Mouse (Mus musculus) MEL (cell line): Measurements from ENCODE around the gene Glp2r. TPM values are rescaled to one million over a fixed set of nuclear protein-coding genes. Genes with fewer than 3 reads are reported as not detected.

Source experiments
- DNase-seq: peaks from one replicate; pipeline ENCODE4 v3.0.0; 2011; ENCODE audit warnings: low read depth, low spot score
- H3K27ac ChIP-seq: 2 replicates; pipeline ENCODE4 v1.5.1; 2012; ENCODE audit warnings: low read depth, mild to moderate bottlenecking, control low read depth, low read length, moderate library complexity; ENCODE audit not compliant: control insufficient read depth
- H3K27me3 ChIP-seq, 2 experiments: fragments of 150-350 bp in 1 of 2; sonication (generic) in 1 of 2; 2 replicates each; pipeline ENCODE4 v1.6.1; 2012; ENCODE audit warnings: low read length in 2 of 2, mild to moderate bottlenecking in 2 of 2, improper control_type of control experiment in 1 of 2, moderate library complexity in 1 of 2; ENCODE audit not compliant: insufficient read depth in 2 of 2, control insufficient read depth in 1 of 2
- H3K36me3 ChIP-seq, 2 experiments: 2 replicates each; pipeline ENCODE4 v1.6.1; 2012 to 2014; ENCODE audit warnings: low read length in 2 of 2, improper control_type of control experiment in 1 of 2, inconsistent platforms in 1 of 2, mild to moderate bottlenecking in 1 of 2; ENCODE audit not compliant: insufficient read depth in 2 of 2, control insufficient read depth in 1 of 2
- H3K4me1 ChIP-seq, 2 experiments: fragments of 150-350 bp in 1 of 2; sonication (generic) in 1 of 2; 2 replicates each; pipeline ENCODE4 v1.6.1; 2012; ENCODE audit warnings: low read length in 2 of 2, improper control_type of control experiment in 1 of 2, mild to moderate bottlenecking in 1 of 2; ENCODE audit not compliant: insufficient read depth in 2 of 2, control insufficient read depth in 1 of 2
- H3K4me3 ChIP-seq, 2 experiments: fragments of 150-350 bp in 1 of 2; sonication (generic) in 1 of 2; 2 replicates each; pipeline ENCODE4 v1.5.1; 2012; ENCODE audit warnings: low read depth in 2 of 2, low read length in 2 of 2, mild to moderate bottlenecking in 2 of 2, moderate library complexity in 2 of 2, control low read depth in 1 of 2, improper control_type of control experiment in 1 of 2; ENCODE audit not compliant: control insufficient read depth in 1 of 2, insufficient read depth in 1 of 2
- H3K79me2 ChIP-seq: 2 replicates; pipeline ENCODE4 v1.6.1; 2012; ENCODE audit warnings: mild to moderate bottlenecking, low read length, moderate library complexity; ENCODE audit not compliant: control insufficient read depth, poor library complexity, insufficient read depth
- H3K9ac ChIP-seq: 2 replicates; pipeline ENCODE4 v1.6.1; 2012; ENCODE audit warnings: low read depth, mild to moderate bottlenecking, control low read depth, low read length, moderate library complexity; ENCODE audit not compliant: control insufficient read depth, poor library complexity, severe bottlenecking
- H3K9me3 ChIP-seq: fragments of 150-350 bp; sonication (generic); replicated peaks from 2 replicates; pipeline ENCODE4 v1.6.1; 2012; ENCODE audit warnings: mild to moderate bottlenecking, low read length, improper control_type of control experiment, moderate library complexity; ENCODE audit not compliant: insufficient read depth
- BHLHE40 ChIP-seq: IDR thresholded peaks from 2 replicates; pipeline ENCODE4 v1.6.1; 2012; ENCODE audit warnings: low read depth, mild to moderate bottlenecking, inconsistent platforms, low read length, improper control_type of control experiment, borderline replicate concordance
- CHD2 ChIP-seq: IDR thresholded peaks from 2 replicates; pipeline ENCODE4 v1.6.1; 2011; ENCODE audit warnings: low read length, improper control_type of control experiment
- CTCF ChIP-seq, 3 experiments: IDR thresholded peaks in 2 of 3; conservative IDR thresholded peaks in 1 of 3; 2 replicates each; pipeline ENCODE4 v1.5.1; 2011 to 2012; ENCODE audit warnings: low read length in 3 of 3, low read depth in 2 of 3, mild to moderate bottlenecking in 2 of 3, improper control_type of control experiment in 1 of 3, inconsistent platforms in 1 of 3, mixed read lengths in 1 of 3, moderate library complexity in 1 of 3; ENCODE audit not compliant: control insufficient read depth in 1 of 3, insufficient read depth in 1 of 3, poor library complexity in 1 of 3, severe bottlenecking in 1 of 3
- E2F4 ChIP-seq: IDR thresholded peaks from 2 replicates; pipeline ENCODE4 v1.6.1; 2011; ENCODE audit warnings: low read depth, low read length, improper control_type of control experiment, borderline replicate concordance
- ELF1 ChIP-seq: IDR thresholded peaks from 2 replicates; pipeline ENCODE4 v1.6.1; 2014; ENCODE audit warnings: low read depth, mild to moderate bottlenecking, inconsistent platforms, low read length, improper control_type of control experiment, moderate library complexity
- EP300 ChIP-seq, 2 experiments: IDR thresholded peaks; 2 replicates each; pipeline ENCODE4 v1.6.1; 2011; ENCODE audit warnings: improper control_type of control experiment in 2 of 2, low read length in 2 of 2, low read depth in 1 of 2, mild to moderate bottlenecking in 1 of 2
- GATA1 ChIP-seq: IDR thresholded peaks from 2 replicates; pipeline ENCODE4 v1.6.1; 2011; ENCODE audit warnings: low read depth, low read length, improper control_type of control experiment
- HCFC1 ChIP-seq: IDR thresholded peaks from 2 replicates; pipeline ENCODE4 v1.6.1; 2012; ENCODE audit warnings: low read depth, mild to moderate bottlenecking, inconsistent platforms, low read length, improper control_type of control experiment, moderate library complexity
- JUND ChIP-seq: IDR thresholded peaks from 2 replicates; pipeline ENCODE4 v1.6.1; 2011; ENCODE audit warnings: low read depth, mild to moderate bottlenecking, improper control_type of control experiment, low read length
- KAT2A ChIP-seq: conservative IDR thresholded peaks from 2 replicates; pipeline ENCODE4 v1.6.1; 2012; ENCODE audit warnings: low read depth, low read length, improper control_type of control experiment, inconsistent platforms
- MAFK ChIP-seq: IDR thresholded peaks from 2 replicates; pipeline ENCODE4 v1.6.1; 2011; ENCODE audit warnings: low read depth, mild to moderate bottlenecking, low read length, improper control_type of control experiment, borderline replicate concordance
- MAX ChIP-seq: IDR thresholded peaks from 2 replicates; pipeline ENCODE4 v1.6.1; 2011; ENCODE audit warnings: low read length, improper control_type of control experiment
- MEF2A ChIP-seq: IDR thresholded peaks from 2 replicates; pipeline ENCODE4 v1.6.1; 2014; ENCODE audit warnings: low read depth, mild to moderate bottlenecking, inconsistent platforms, low read length, improper control_type of control experiment; ENCODE audit not compliant: poor library complexity, insufficient replicate concordance, severe bottlenecking; ENCODE audit errors: extremely low read depth
- MXI1 ChIP-seq: IDR thresholded peaks from 2 replicates; pipeline ENCODE4 v1.6.1; 2011; ENCODE audit warnings: mild to moderate bottlenecking, low read depth, low read length, improper control_type of control experiment
- MYC ChIP-seq: IDR thresholded peaks from 2 replicates; pipeline ENCODE4 v1.6.1; 2011; ENCODE audit warnings: low read depth, mild to moderate bottlenecking, low read length, improper control_type of control experiment, moderate library complexity
- NELFE ChIP-seq: IDR thresholded peaks from 2 replicates; pipeline ENCODE4 v1.6.1; 2011; ENCODE audit warnings: low read depth, low read length, improper control_type of control experiment
- NRF1 ChIP-seq: IDR thresholded peaks from 2 replicates; pipeline ENCODE4 v1.6.1; 2014; ENCODE audit warnings: low read depth, mild to moderate bottlenecking, inconsistent platforms, low read length, improper control_type of control experiment, moderate library complexity; ENCODE audit not compliant: poor library complexity, insufficient read depth, severe bottlenecking
- POLR2A ChIP-seq, 2 experiments: IDR thresholded peaks; 2 replicates each; pipeline ENCODE4 v1.6.1; 2011 to 2012; ENCODE audit warnings: low read length in 2 of 2, mild to moderate bottlenecking in 2 of 2, control low read depth in 1 of 2, improper control_type of control experiment in 1 of 2, low read depth in 1 of 2, moderate library complexity in 1 of 2; ENCODE audit not compliant: control insufficient read depth in 1 of 2, insufficient read depth in 1 of 2, poor library complexity in 1 of 2
- POLR2AphosphoS2 ChIP-seq: IDR thresholded peaks from 2 replicates; pipeline ENCODE4 v1.6.1; 2011; ENCODE audit warnings: low read length, improper control_type of control experiment
- POLR2AphosphoS5 ChIP-seq: IDR thresholded peaks from 2 replicates; pipeline ENCODE4 v1.6.1; 2012; ENCODE audit warnings: low read depth, borderline replicate concordance, mild to moderate bottlenecking, inconsistent platforms, low read length, moderate library complexity, mixed read lengths
- RCOR1 ChIP-seq: IDR thresholded peaks from 2 replicates; pipeline ENCODE4 v1.6.1; 2012; ENCODE audit warnings: low read depth, mild to moderate bottlenecking, inconsistent platforms, low read length, improper control_type of control experiment
- SIN3A ChIP-seq: IDR thresholded peaks from 2 replicates; pipeline ENCODE4 v1.6.1; 2012; ENCODE audit warnings: low read length, improper control_type of control experiment, inconsistent platforms
- SMC3 ChIP-seq: IDR thresholded peaks from 2 replicates; pipeline ENCODE4 v1.6.1; 2011; ENCODE audit warnings: low read depth, low read length, improper control_type of control experiment
- TCF12 ChIP-seq: IDR thresholded peaks from 2 replicates; pipeline ENCODE4 v1.6.1; 2014; ENCODE audit warnings: low read depth, mild to moderate bottlenecking, inconsistent platforms, low read length, improper control_type of control experiment, moderate library complexity
- UBTF ChIP-seq: IDR thresholded peaks from 2 replicates; pipeline ENCODE4 v1.6.1; 2012; ENCODE audit warnings: low read depth, mild to moderate bottlenecking, inconsistent platforms, low read length, improper control_type of control experiment, moderate library complexity, borderline replicate concordance; ENCODE audit not compliant: insufficient read depth
- USF2 ChIP-seq, 2 experiments: IDR thresholded peaks; 2 replicates each; pipeline ENCODE4 v1.6.1; 2011 to 2012; ENCODE audit warnings: improper control_type of control experiment in 2 of 2, low read length in 2 of 2, borderline replicate concordance in 1 of 2, inconsistent platforms in 1 of 2, low read depth in 1 of 2, mild to moderate bottlenecking in 1 of 2; ENCODE audit not compliant: insufficient read depth in 1 of 2
- ZC3H11A ChIP-seq: IDR thresholded peaks from 2 replicates; pipeline ENCODE4 v1.6.1; 2012; ENCODE audit warnings: low read depth, mild to moderate bottlenecking, inconsistent platforms, low read length, improper control_type of control experiment
- ZKSCAN1 ChIP-seq: IDR thresholded peaks from 2 replicates; pipeline ENCODE4 v1.6.1; 2012; ENCODE audit warnings: low read depth, mild to moderate bottlenecking, inconsistent platforms, low read length, improper control_type of control experiment, moderate library complexity
- ZNF384 ChIP-seq: IDR thresholded peaks from 2 replicates; pipeline ENCODE4 v1.6.1; 2012; ENCODE audit warnings: low read depth, mild to moderate bottlenecking, inconsistent platforms, low read length, improper control_type of control experiment
- polyA plus RNA-seq, 2 experiments: library from polyadenylated mRNA; stranded (reverse) in 1 of 2; unstranded in 1 of 2; fragments of >175 nt in 1 of 2; fragments of >200 nt in 1 of 2; gene quantifications; 2 replicates each; pipeline versions ENCODE4 v1.2.1 to v1.2.4; 2012; ENCODE audit warnings: low replicate concordance in 2 of 2, low read depth in 1 of 2; ENCODE audit not compliant: insufficient read length in 2 of 2, insufficient read depth in 1 of 2, missing spikeins in 1 of 2
- total RNA-seq: library from RNA; depleted of rRNA; stranded (reverse); fragments of 300-350 nt; gene quantifications from 2 replicates; pipeline ENCODE4 v1.2.3, GENCODE M21; 2012

Gene Glp2r
- total and polyA plus RNA-seq, 3 experiments = not detected

- Histone ChIP-seq H3K27me3 (no peaks in the 10 kb centered on the region), H3K9me3 (no peaks in the 10 kb centered on the region), H3K4me3 (no peak overlapping the region), H3K27ac (no peak overlapping the region), H3K4me1 (no peaks in the 10 kb centered on the region), H3K36me3 (no peaks in the 10 kb centered on the region), H3K79me2 (no peaks in the 10 kb centered on the region), H3K9ac (no peak overlapping the region)
- DNase-seq = no peak
- TF ChIP-seq NELFE (no peak), EP300 (IDR thresholded peaks at IDR 0.05; ENCODE audit: low read depth in 1 of 2, low read length in 2 of 2) (no peak), JUND (no peak), ZKSCAN1 (no peak), BHLHE40 (no peak), MAX (no peak), KAT2A (no peak), E2F4 (no peak), MYC (no peak), GATA1 (no peak), TCF12 (no peak), HCFC1 (no peak), USF2 (IDR thresholded peaks at IDR 0.05; ENCODE audit: borderline replicate concordance in 1 of 2, insufficient read depth in 1 of 2, low read depth in 1 of 2, low read length in 2 of 2) (no peak), MXI1 (no peak), POLR2A (IDR thresholded peaks at IDR 0.05; ENCODE audit: control insufficient read depth in 1 of 2, insufficient read depth in 1 of 2, low read depth in 1 of 2, low read length in 2 of 2, poor library complexity in 1 of 2) (no peak), RCOR1 (no peak), SMC3 (no peak), POLR2AphosphoS5 (no peak)
Observed at GRCm38 (mm10) chr11:67731056-67731455, 39.9 kb downstream of the Glp2r start.

- H3K36me3 ChIP-seq = no peaks in the 10 kb centered on the region
- H3K4me3 ChIP-seq = no peak overlapping the region
- no peak overlapping the region for H3K27ac ChIP-seq
- no peaks in the 10 kb centered on the region for H3K4me1 ChIP-seq
- DNase-seq = no peak
- H3K79me2 ChIP-seq = no peaks in the 10 kb centered on the region
- H3K27me3 ChIP-seq = no peaks in the 10 kb centered on the region
- H3K9ac ChIP-seq = no peak overlapping the region
- H3K9me3 ChIP-seq = no peaks in the 10 kb centered on the region
- TF ChIP-seq MAFK = no peak
- no peak for TF ChIP-seq TCF12
- TF ChIP-seq MYC = no peak
- no peak for TF ChIP-seq BHLHE40
- no peak for TF ChIP-seq EP300 (IDR thresholded peaks at IDR 0.05; ENCODE audit: low read depth in 1 of 2, low read length in 2 of 2)
- no peak for TF ChIP-seq USF2 (IDR thresholded peaks at IDR 0.05; ENCODE audit: borderline replicate concordance in 1 of 2, insufficient read depth in 1 of 2, low read depth in 1 of 2, low read length in 2 of 2)
- no peak for TF ChIP-seq UBTF
- TF ChIP-seq SIN3A = no peak
- no peak for TF ChIP-seq MAX
- no peak for TF ChIP-seq CTCF (IDR thresholded peaks at IDR 0.05 in 2 of 3, conservative IDR thresholded peaks at IDR 0.05 in 1 of 3; ENCODE audit: control insufficient read depth in 1 of 3, insufficient read depth in 1 of 3, low read depth in 2 of 3, low read length in 3 of 3, poor library complexity in 1 of 3, severe bottlenecking in 1 of 3)
- no peak for TF ChIP-seq POLR2AphosphoS5
- TF ChIP-seq POLR2AphosphoS2 = no peak
- no peak for TF ChIP-seq ZNF384
- TF ChIP-seq MEF2A = no peak
- TF ChIP-seq RCOR1 = no peak
- no peak for TF ChIP-seq ZC3H11A
- no peak for TF ChIP-seq NRF1
- TF ChIP-seq ELF1 = no peak
- TF ChIP-seq CHD2 = no peak
Observed at GRCm38 (mm10) chr11:67728726-67729125, 42.2 kb downstream of the Glp2r start.
